Mouse (Mus musculus) midbrain, embryonic 14.5 days (tissue): Measurements from ENCODE around the gene Gja5. TPM values are rescaled to one million over a fixed set of nuclear protein-coding genes. Genes with fewer than 3 reads are reported as not detected.
A peak's percentile ranks its signal among the peaks of the same experiment; 100 is the strongest.

ENCODE experiments used
- ATAC-seq: fragments of 200-750 bp; cut with Nextera tagmentation; 2 replicates; pipeline ENCODE4 v1.8.0; 2017; ENCODE audit warnings: moderate number of reproducible peaks, moderate library complexity; ENCODE audit not compliant: low FRiP score, low TSS enrichment
- DNase-seq: peaks from one replicate; pipeline ENCODE4 v3.0.0-alpha.2; 2015
- H3K27ac ChIP-seq: fragments of 300-500 bp; sonication (generic); replicated peaks from 2 replicates; pipeline ENCODE4 v1.5.1; 2014; ENCODE audit warnings: mild to moderate bottlenecking, low read depth, low read length, moderate library complexity
- H3K27me3 ChIP-seq: fragments of 300-500 bp; sonication (generic); 2 replicates; pipeline ENCODE4 v1.6.1; 2014; ENCODE audit warnings: low read length, control low read depth, mixed read lengths; ENCODE audit not compliant: control insufficient read depth, insufficient read depth
- H3K36me3 ChIP-seq: fragments of 300-500 bp; sonication (generic); 2 replicates; pipeline ENCODE4 v1.6.1; 2014; ENCODE audit warnings: low read length, control low read depth; ENCODE audit not compliant: control insufficient read depth, insufficient read depth
- H3K4me1 ChIP-seq: fragments of 300-500 bp; sonication (generic); 2 replicates; pipeline ENCODE4 v1.6.1; 2014; ENCODE audit warnings: mild to moderate bottlenecking, antibody characterized with exemption, low read length, control low read depth; ENCODE audit not compliant: control insufficient read depth, insufficient read depth
- H3K4me2 ChIP-seq: fragments of 300-500 bp; sonication (generic); 2 replicates; pipeline ENCODE4 v1.6.1; 2014; ENCODE audit warnings: mild to moderate bottlenecking, low read length, moderate library complexity
- H3K4me3 ChIP-seq: fragments of 300-500 bp; sonication (generic); replicated peaks from 2 replicates; pipeline ENCODE4 v1.5.1; 2014; ENCODE audit warnings: low read depth, low read length
- H3K9ac ChIP-seq: fragments of 300-500 bp; sonication (generic); replicated peaks from 2 replicates; pipeline ENCODE4 v1.6.1; 2014; ENCODE audit warnings: mild to moderate bottlenecking, low read length, moderate library complexity
- H3K9me3 ChIP-seq: fragments of 300-500 bp; sonication (generic); 2 replicates; pipeline ENCODE4 v1.6.1; 2016; ENCODE audit warnings: low read length, control low read depth, mixed read lengths; ENCODE audit not compliant: control insufficient read depth
- WGBS: fragments of 180-500 bp; shearing (Covaris S2); extraction: QIAGEN DNeasy Blood & Tissue Kit; methylation state at CpG from one replicate; pipeline ENCODE4 v1.1.7; 2014; 5-methylcytosine and 5-hydroxymethylcytosine counted together
- polyA plus RNA-seq: library from polyadenylated mRNA; unstranded; fragments of >200 nt; fragmentation: Nextera tagmentation; extraction: Ambion mirVana; gene quantifications from 2 replicates; pipeline ENCODE4 v1.2.1, GENCODE M21; 2014

Gene Gja5
- 1.2 and 2.0 TPM in 2 replicates for polyA plus RNA-seq

DNA sequence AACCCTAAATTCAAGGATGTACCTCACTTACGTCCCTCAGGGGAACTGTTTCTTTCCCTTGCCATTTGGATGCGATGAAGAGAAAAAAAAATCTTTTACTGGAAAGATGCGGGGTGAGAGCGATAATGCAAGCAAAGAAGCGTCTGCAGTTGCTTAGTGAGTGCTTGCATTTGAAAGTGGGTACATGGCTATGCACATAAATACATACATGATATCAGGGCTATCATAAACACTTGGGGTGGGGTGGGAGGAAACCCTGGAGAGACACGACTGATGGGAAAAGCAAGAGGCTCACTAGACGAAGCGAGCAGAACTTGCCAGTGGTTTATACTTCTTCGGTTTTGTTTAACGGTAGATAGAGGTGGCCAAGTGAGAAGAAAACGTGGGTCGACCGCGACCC is at the start of gene Gja5:
Gja5 (plus strand) TSS at position 301 of the 400 bp plus-strand sequence.
- H3K9me3 ChIP-seq = no peaks in the 10 kb centered on the region
- DNase-seq (no peak), ATAC-seq (no peak)
- peak within 1 kb of the TSS; percentile 85 for H3K4me2 ChIP-seq
- H3K36me3 ChIP-seq = no peaks in the 10 kb centered on the region
- H3K4me3 ChIP-seq = peak within 1 kb of the TSS; percentile 99
- peak within 1 kb of the TSS; percentile 92 for H3K9ac ChIP-seq
- H3K4me1 ChIP-seq = peaks cover 9% of the 10 kb centered on the region
- peak within 1 kb of the TSS; percentile 64 for H3K27ac ChIP-seq
- 0 out of 2 replicates have a peak, but pooled peaks cover 5% of the 10 kb centered on the region for H3K27me3 ChIP-seq
- 15% methylated on average over 14 of the region's 14 CpGs for WGBS

DNA sequence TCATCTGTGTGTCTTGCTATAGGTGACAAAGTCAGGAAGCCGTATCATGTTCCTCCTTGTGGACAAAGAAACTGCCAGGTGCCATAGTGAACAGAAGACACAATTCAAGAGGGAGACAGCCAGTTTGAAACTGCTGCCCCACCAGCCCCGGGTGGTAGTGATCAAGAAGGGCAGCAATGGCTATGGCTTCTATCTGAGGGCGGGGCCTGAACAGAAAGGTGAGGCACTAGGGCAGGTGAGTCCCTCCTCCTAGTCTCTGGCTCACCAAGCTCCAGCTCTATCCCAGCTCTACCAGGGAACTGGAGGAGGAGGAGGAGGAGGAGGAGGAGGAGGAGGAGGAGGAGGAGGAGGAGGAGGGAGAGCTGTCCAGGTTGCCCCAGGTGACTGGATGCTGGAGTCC is 48.7 kb upstream of the Gja5 start:
- H3K4me1 ChIP-seq = no peaks in the 10 kb centered on the region
- no peaks in the 10 kb centered on the region for H3K27me3 ChIP-seq
- H3K36me3 ChIP-seq = no peaks in the 10 kb centered on the region
- DNase-seq (no peak), ATAC-seq (no peak)
- H3K9ac ChIP-seq = no peak overlapping the region
- no peak overlapping the region for H3K27ac ChIP-seq
- H3K9me3 ChIP-seq = no peaks in the 10 kb centered on the region
- WGBS = 83% methylated on average over 3 of the region's 3 CpGs
- H3K4me2 ChIP-seq = no peak overlapping the region
- no peak overlapping the region for H3K4me3 ChIP-seq

DNA sequence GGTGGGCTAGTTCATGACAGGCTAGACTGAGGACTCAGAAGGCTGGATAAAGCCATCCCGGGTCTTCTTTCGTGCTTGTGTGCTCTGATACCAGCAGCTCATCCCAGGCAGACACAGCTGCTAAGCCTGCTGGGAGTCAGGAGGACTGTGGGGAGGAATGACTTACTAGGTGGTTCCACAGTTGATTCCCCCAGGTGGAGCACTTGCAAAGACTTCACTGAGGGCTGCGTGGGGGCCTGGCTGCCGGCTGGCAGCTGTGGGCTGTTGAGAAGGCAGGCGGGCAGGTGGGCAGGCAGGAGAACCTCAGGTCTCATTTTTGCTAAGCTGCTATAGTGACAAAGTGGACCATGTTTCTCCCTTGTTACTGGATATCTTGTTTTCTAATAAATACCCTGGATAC is 44.0 kb upstream of the Gja5 start:
- H3K9ac ChIP-seq = no peak overlapping the region
- ATAC-seq (no peak), DNase-seq (no peak)
- WGBS = 92% methylated on average over 5 of the region's 5 CpGs
- no peaks in the 10 kb centered on the region for H3K36me3 ChIP-seq
- H3K27ac ChIP-seq = no peak overlapping the region
- H3K27me3 ChIP-seq = no peaks in the 10 kb centered on the region
- H3K4me3 ChIP-seq = no peak overlapping the region
- no peaks in the 10 kb centered on the region for H3K4me1 ChIP-seq
- H3K4me2 ChIP-seq = no peak overlapping the region
- H3K9me3 ChIP-seq = no peaks in the 10 kb centered on the region

DNA sequence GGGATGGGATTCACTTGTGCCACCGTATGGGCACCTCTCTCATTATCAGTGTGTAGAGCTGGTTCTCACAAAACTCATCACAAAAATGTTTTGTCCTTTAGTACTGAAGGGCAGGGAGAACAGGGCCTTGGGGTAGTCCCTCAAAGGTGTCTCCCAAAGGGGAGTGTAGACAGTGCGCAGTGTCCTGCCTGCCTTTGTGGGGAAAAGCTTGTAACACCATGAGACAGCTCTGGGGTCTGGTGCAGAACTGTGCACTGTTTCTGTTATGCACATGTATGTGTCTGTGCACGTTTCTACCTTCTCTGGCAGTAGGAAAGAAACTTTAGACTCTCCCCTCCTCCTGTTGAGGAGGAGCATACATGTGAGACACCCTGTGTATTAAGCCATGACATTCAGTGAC is 36.6 kb upstream of the Gja5 start:
- Histone ChIP-seq H3K4me1 (no peaks in the 10 kb centered on the region), H3K9me3 (no peaks in the 10 kb centered on the region), H3K4me3 (no peak overlapping the region), H3K4me2 (no peak overlapping the region), H3K27me3 (no peaks in the 10 kb centered on the region), H3K27ac (no peak overlapping the region), H3K36me3 (peaks cover 51% of the 10 kb centered on the region), H3K9ac (no peak overlapping the region)
- no peak for ATAC-seq
- over 99% methylated on average over 3 of the region's 3 CpGs for WGBS
- DNase-seq = no peak

DNA sequence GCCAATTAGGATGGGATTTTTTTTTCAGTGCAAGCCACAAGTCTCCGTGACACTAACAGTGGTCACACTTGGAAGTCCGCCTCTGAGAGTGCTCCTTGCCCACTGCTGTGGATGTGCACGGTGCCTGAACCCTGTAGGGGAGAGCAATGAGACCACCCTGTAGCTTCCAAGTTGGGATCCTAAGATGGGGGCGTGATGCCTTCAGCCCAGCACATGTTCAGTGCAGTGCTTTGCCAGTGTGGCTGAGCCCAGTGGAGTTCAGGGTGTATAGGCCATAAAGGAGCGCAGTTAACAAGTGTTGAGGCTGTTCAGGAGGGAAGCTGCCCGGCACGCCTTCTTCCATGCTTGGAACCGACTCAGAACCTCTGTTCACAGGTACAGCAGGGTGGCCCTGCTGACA is 35.9 kb upstream of the Gja5 start:
- Histone ChIP-seq H3K36me3 (peaks cover 57% of the 10 kb centered on the region), H3K9ac (no peak overlapping the region), H3K4me3 (no peak overlapping the region), H3K4me1 (no peaks in the 10 kb centered on the region), H3K27ac (no peak overlapping the region), H3K9me3 (no peaks in the 10 kb centered on the region), H3K4me2 (no peak overlapping the region), H3K27me3 (no peaks in the 10 kb centered on the region)
- DNase-seq (no peak), ATAC-seq (no peak)
- 94% methylated on average over 8 of the region's 8 CpGs for WGBS

DNA sequence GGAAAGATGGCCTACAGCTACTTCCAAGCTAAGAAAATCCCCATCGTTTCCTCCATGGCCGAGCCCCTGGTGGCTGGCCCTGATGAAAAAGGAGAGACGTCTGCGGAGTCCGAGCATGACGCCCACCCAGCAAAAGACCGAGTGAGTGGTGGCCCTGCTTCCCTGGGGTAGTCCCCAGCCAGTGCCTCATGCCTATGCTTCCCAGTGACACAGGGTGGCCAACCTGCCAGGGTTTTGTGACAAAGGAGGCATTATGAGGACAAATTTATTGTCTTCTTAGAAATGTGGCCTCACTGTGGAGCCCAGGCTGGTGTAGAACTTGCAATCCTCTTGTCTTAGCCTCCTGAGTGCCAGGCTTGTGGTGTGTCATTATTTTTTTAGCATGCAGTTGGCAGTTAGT is 35.4 kb upstream of the Gja5 start:
- DNase-seq = no peak
- Histone ChIP-seq H3K4me3 (no peak overlapping the region), H3K36me3 (peaks cover 62% of the 10 kb centered on the region), H3K27me3 (no peaks in the 10 kb centered on the region), H3K9ac (no peak overlapping the region), H3K4me1 (no peaks in the 10 kb centered on the region), H3K27ac (no peak overlapping the region), H3K4me2 (no peak overlapping the region), H3K9me3 (no peaks in the 10 kb centered on the region)
- 93% methylated on average over 7 of the region's 7 CpGs for WGBS
- ATAC-seq = no peak

DNA sequence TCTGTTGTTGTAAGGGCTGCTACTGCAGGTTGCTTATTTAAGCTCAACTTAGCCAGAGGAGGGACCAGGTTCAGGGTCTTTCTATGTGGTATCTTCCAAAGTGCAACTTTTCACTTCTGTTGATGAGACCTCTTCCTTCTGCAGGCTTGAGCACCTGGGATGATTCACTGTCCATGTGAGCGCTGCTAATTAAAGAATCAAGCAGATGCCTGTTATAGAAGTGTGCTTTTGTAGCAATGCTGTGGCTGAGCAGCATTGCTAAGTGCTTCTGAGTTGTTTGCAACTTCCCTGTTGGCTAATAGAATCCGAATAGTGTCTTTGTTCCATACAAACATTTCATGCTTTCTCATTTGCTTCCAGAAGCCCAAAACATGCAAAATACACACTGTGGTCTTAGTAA is 34.2 kb upstream of the Gja5 start:
- H3K27me3 ChIP-seq = no peaks in the 10 kb centered on the region
- H3K4me3 ChIP-seq = no peak overlapping the region
- peaks cover 72% of the 10 kb centered on the region for H3K36me3 ChIP-seq
- DNase-seq (no peak), ATAC-seq (no peak)
- H3K9me3 ChIP-seq = no peaks in the 10 kb centered on the region
- H3K4me2 ChIP-seq = no peak overlapping the region
- H3K27ac ChIP-seq = no peak overlapping the region
- no peak overlapping the region for H3K9ac ChIP-seq
- H3K4me1 ChIP-seq = no peaks in the 10 kb centered on the region
- 95% methylated on average over 2 of the region's 2 CpGs for WGBS

DNA sequence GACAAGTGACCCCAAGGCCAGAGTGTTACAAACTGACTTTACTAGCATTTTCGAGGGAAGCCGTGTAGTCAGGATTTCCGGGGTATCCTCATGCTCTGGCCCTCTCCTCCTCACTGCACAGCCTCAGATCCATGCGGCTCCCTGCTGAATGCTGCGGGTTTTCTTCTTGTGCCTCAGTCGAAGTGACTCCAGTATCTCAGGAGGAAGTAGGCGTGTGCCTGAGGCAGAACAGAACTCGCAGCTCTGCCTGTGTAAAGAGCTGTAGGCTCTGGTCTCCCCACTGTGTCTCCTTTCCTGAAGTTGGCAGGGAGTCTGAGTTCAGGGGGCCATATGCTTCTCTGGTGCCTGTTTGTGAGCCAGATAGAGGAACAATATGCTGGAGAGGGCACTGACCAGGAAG is 33.4 kb upstream of the Gja5 start:
- no peaks in the 10 kb centered on the region for H3K27me3 ChIP-seq
- no peak overlapping the region for H3K27ac ChIP-seq
- no peak for ATAC-seq
- H3K4me2 ChIP-seq = no peak overlapping the region
- no peak overlapping the region for H3K4me3 ChIP-seq
- peaks cover 77% of the 10 kb centered on the region for H3K36me3 ChIP-seq
- DNase-seq = no peak
- no peaks in the 10 kb centered on the region for H3K9me3 ChIP-seq
- 92% methylated on average over 8 of the region's 8 CpGs for WGBS
- H3K4me1 ChIP-seq = no peaks in the 10 kb centered on the region
- no peak overlapping the region for H3K9ac ChIP-seq

DNA sequence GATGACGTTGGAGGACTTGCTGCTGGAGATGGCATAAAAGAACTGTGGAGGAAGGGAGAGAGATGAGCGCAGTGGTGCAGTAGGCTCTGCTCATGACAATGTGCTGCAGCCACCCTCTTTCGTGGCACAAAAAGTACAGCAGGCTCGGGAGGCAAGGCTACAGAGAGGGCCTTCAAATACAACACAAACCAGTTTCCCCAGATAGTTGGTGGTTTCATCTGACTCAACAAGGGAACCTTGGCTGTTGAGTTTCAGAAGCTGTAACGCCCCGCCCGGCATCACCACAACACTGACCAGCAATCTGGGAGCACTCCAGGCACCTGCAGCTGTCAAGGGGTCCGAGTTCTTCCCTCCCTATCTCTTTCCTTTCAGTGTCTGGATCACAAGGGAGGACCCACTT is 32.0 kb upstream of the Gja5 start:
- Histone ChIP-seq H3K27ac (no peak overlapping the region), H3K9ac (no peak overlapping the region), H3K27me3 (no peaks in the 10 kb centered on the region), H3K4me3 (no peak overlapping the region), H3K4me1 (no peaks in the 10 kb centered on the region), H3K36me3 (peaks cover 85% of the 10 kb centered on the region), H3K4me2 (no peak overlapping the region), H3K9me3 (no peaks in the 10 kb centered on the region)
- 95% methylated on average over 8 of the region's 8 CpGs for WGBS
- ATAC-seq = no peak
- DNase-seq = no peak
